Mouse (Mus musculus): ENCODE results near the gene Clcf1. TPM values are rescaled to one million over a fixed set of nuclear protein-coding genes. Genes with fewer than 3 reads are reported as not detected.
A peak's percentile ranks its signal among the peaks of the same experiment; 100 is the strongest.

Gene Clcf1
- polyA plus RNA-seq, 1 experiment from 2014 or later = 8.0 TPM

DNA sequence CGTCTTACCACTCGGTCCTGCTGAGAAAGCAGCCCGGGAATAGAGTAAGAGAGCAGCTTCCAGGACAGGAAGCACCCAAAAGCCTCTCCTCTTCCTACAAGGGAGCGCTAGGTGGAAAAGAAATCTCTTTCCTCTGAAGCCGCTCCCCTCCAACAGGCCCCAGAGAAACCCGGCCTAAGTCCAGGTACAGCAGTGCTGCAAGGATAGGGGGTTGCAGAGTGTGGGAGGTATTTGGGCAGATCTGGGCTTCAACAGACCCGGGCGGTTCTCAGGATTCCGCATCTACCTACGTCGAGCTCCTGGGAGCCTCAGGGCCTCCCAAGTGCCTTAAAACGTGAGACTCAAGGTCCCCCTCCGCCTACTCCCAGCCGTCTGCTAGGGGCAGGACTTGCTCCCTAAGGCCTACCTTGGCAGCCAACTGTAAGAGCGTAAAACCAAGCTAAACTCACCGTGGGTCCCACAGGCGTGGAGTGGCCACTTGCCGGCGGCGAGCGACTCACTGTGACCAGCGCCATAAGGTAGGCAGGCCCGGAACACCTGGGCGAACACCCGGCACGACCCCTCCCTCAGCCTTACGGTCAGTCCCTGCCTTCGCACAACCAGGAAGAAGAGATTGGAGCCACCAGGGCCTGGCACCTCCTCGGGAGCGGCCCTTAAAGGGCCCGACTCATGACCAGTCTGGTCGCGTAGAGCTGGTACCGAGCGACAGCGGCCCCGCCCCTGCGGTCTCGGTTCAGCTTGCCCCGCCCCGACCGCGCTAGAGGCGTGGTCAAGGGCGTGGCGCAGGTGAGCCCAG lies 54.7 kb downstream of the Clcf1 start, which contains the start of gene Ssh3:
Ssh3 (minus strand) TSS at position 615 of the 796 bp plus-strand sequence.
- peak within 1 kb of the TSS; percentile 62 for H3K4me2 ChIP-seq (replicated peaks; ENCODE audit: low read depth, low read length)
- peak within 1 kb of the TSS; percentile 71 for H3K27ac ChIP-seq (ENCODE audit: low read length)
- no peak for TF ChIP-seq EP300 (IDR thresholded peaks at IDR 0.05)
- no peak for TF ChIP-seq CTCF (IDR thresholded peaks at IDR 0.05)
- H3K4me1 ChIP-seq (ENCODE audit: insufficient read depth, low read depth, low read length) = 0 out of 2 replicates have a peak, but pooled peaks cover 4% of the 10 kb centered on the region
- peak; percentile 92 for DNase-seq (ENCODE audit: low spot score)
- peak within 1 kb of the TSS; percentile 58 for H3K9ac ChIP-seq (replicated peaks; ENCODE audit: low read depth)
- H3K36me3 ChIP-seq (ENCODE audit: insufficient read depth, low read length) = no peaks in the 10 kb centered on the region
- WGBS = 8% methylated on average over 46 of the region's 46 CpGs
- no peaks in the 10 kb centered on the region for H3K9me3 ChIP-seq (ENCODE audit: low read length)
- H3K4me3 ChIP-seq (ENCODE audit: low read depth, low read length) = peak within 1 kb of the TSS; percentile 45
- ATAC-seq = peak; percentile 97
- no peaks in the 10 kb centered on the region for H3K27me3 ChIP-seq (replicated peaks; ENCODE audit: insufficient read depth, low read length)

DNA sequence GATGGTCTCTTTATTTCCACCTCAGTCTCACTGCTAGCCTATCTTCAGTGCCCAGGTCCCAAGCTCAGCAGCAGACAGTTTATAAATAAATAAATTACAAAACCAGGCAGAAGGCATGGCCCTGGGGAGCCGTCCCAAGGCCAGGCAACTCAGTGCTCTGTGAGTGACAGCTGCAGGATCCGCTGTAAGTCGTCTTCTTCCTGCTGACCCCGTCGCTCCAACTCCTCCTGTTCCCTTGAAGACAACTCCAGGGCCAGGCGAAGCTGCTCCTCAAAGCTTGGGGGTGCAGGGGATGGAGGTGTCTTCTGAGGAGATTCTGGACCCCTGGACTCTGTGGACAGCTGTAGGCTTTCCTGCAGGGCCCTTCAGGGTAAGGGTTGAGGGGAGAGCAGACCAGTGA lies 56.1 kb downstream of the Clcf1 start:
- Histone ChIP-seq H3K4me3 (ENCODE audit: low read depth, low read length) (no peak overlapping the region), H3K4me2 (replicated peaks; ENCODE audit: low read depth, low read length) (no peak overlapping the region), H3K9me3 (ENCODE audit: low read length) (no peaks in the 10 kb centered on the region), H3K27ac (ENCODE audit: low read length) (no peak overlapping the region), H3K27me3 (replicated peaks; ENCODE audit: insufficient read depth, low read length) (no peaks in the 10 kb centered on the region), H3K36me3 (ENCODE audit: insufficient read depth, low read length) (no peaks in the 10 kb centered on the region), H3K4me1 (ENCODE audit: insufficient read depth, low read depth, low read length) (0 out of 2 replicates have a peak, but pooled peaks cover 4% of the 10 kb centered on the region), H3K9ac (replicated peaks; ENCODE audit: low read depth) (no peak overlapping the region)
- no peak for TF ChIP-seq CTCF (IDR thresholded peaks at IDR 0.05)
- no peak for TF ChIP-seq EP300 (IDR thresholded peaks at IDR 0.05)
- no peak for DNase-seq (ENCODE audit: low spot score)
- no peak for ATAC-seq
- WGBS = 50% methylated on average over 6 of the region's 6 CpGs

DNA sequence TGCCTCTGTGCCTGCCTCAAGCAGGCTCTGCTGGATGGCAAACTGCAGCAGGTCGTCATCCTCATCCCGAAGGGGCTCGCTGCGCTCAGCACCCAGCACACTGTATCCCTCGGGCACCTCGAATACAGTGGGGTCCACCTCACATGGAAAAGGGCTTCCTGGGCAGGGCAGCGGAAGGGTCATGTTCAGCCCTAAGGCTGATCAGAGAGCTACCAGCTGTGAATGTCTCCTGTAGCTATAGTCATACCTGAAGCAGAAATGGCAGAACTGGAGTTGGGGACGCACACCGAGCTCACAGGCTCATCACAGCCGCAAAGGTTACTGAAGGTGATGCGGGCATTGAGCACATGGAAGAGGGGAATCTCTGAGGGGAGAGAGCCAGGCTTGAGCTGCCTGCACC lies 56.9 kb downstream of the Clcf1 start:
- Histone ChIP-seq H3K9me3 (ENCODE audit: low read length) (no peaks in the 10 kb centered on the region), H3K9ac (replicated peaks; ENCODE audit: low read depth) (no peak overlapping the region), H3K4me2 (replicated peaks; ENCODE audit: low read depth, low read length) (no peak overlapping the region), H3K36me3 (ENCODE audit: insufficient read depth, low read length) (no peaks in the 10 kb centered on the region), H3K27me3 (replicated peaks; ENCODE audit: insufficient read depth, low read length) (no peaks in the 10 kb centered on the region), H3K4me3 (ENCODE audit: low read depth, low read length) (no peak overlapping the region), H3K27ac (ENCODE audit: low read length) (no peak overlapping the region), H3K4me1 (ENCODE audit: insufficient read depth, low read depth, low read length) (0 out of 2 replicates have a peak, but pooled peaks cover 4% of the 10 kb centered on the region)
- no peak for TF ChIP-seq CTCF (IDR thresholded peaks at IDR 0.05)
- no peak for TF ChIP-seq EP300 (IDR thresholded peaks at IDR 0.05)
- no peak for DNase-seq (ENCODE audit: low spot score)
- WGBS = 94% methylated on average over 11 of the region's 11 CpGs
- ATAC-seq = no peak

Small RNA genes within 50 kb of the gene (microRNA-seq; reads per million reads assigned to microRNA genes)
- gene Gm26115 = not detected
- 0.73 reads per million for gene Mir6985

Other genes starting within 250 kb of the Clcf1 start
- 0.47 and 0.71 TPM in 2 replicates for gene Aldh3b2, start 241.9 kb upstream of the Clcf1 start, polyA plus RNA-seq (2015; fragmentation: Nextera tagmentation; extraction: Ambion mirVana)
- 14.9 and 15.7 TPM in 2 replicates for gene Acy3, start 227.7 kb upstream of the Clcf1 start, polyA plus RNA-seq (2015; fragmentation: Nextera tagmentation; extraction: Ambion mirVana)
- gene Tbx10, start 221.5 kb upstream of the Clcf1 start, polyA plus RNA-seq (2015; fragmentation: Nextera tagmentation; extraction: Ambion mirVana) = not detected in 2 replicates
- gene Nudt8, start 213.7 kb upstream of the Clcf1 start, polyA plus RNA-seq (2015; fragmentation: Nextera tagmentation; extraction: Ambion mirVana) = 27.0 and 28.5 TPM in 2 replicates
- 1.1 TPM in 2 replicates for gene Gm49405, start 213.6 kb upstream of the Clcf1 start, polyA plus RNA-seq (2015; fragmentation: Nextera tagmentation; extraction: Ambion mirVana)
- gene Doc2g, start 210.9 kb upstream of the Clcf1 start, polyA plus RNA-seq (2015; fragmentation: Nextera tagmentation; extraction: Ambion mirVana) = 1.9 and 2.0 TPM in 2 replicates
- gene Ndufv1, start 201.4 kb upstream of the Clcf1 start, polyA plus RNA-seq (2015; fragmentation: Nextera tagmentation; extraction: Ambion mirVana) = 130 and 152 TPM in 2 replicates
- gene Gstp1, start 176.3 kb upstream of the Clcf1 start, polyA plus RNA-seq (2015; fragmentation: Nextera tagmentation; extraction: Ambion mirVana) = 273 and 288 TPM in 2 replicates
- 6.3 and 7.3 TPM in 2 replicates for gene Gstp2, start 168.2 kb upstream of the Clcf1 start, polyA plus RNA-seq (2015; fragmentation: Nextera tagmentation; extraction: Ambion mirVana)
- gene Gstp3, start 154.7 kb upstream of the Clcf1 start, polyA plus RNA-seq (2015; fragmentation: Nextera tagmentation; extraction: Ambion mirVana) = 6.5 and 6.9 TPM in 2 replicates
- gene Cabp2, start 132.7 kb upstream of the Clcf1 start, polyA plus RNA-seq (2015; fragmentation: Nextera tagmentation; extraction: Ambion mirVana) = not detected in 2 replicates
- gene Cdk2ap2, start 117.1 kb upstream of the Clcf1 start, polyA plus RNA-seq (2015; fragmentation: Nextera tagmentation; extraction: Ambion mirVana) = 154 and 164 TPM in 2 replicates
- 17.0 and 18.9 TPM in 2 replicates for gene Pitpnm1, start 114.2 kb upstream of the Clcf1 start, polyA plus RNA-seq (2015; fragmentation: Nextera tagmentation; extraction: Ambion mirVana)
- gene Aip, start 88.4 kb upstream of the Clcf1 start, polyA plus RNA-seq (2015; fragmentation: Nextera tagmentation; extraction: Ambion mirVana) = 78.5 and 82.1 TPM in 2 replicates
- gene Gpr152, start 74.5 kb upstream of the Clcf1 start, polyA plus RNA-seq (2015; fragmentation: Nextera tagmentation; extraction: Ambion mirVana) = not detected in 2 replicates
- gene Cabp4, start 70.2 kb upstream of the Clcf1 start, polyA plus RNA-seq (2015; fragmentation: Nextera tagmentation; extraction: Ambion mirVana) = 0.08 and 0.10 TPM in 2 replicates
- 183 and 192 TPM in 2 replicates for gene Coro1b, start 65.6 kb upstream of the Clcf1 start, polyA plus RNA-seq (2015; fragmentation: Nextera tagmentation; extraction: Ambion mirVana)
- 3.4 and 3.7 TPM in 2 replicates for gene Ptprcap, start 60.6 kb upstream of the Clcf1 start, polyA plus RNA-seq (2015; fragmentation: Nextera tagmentation; extraction: Ambion mirVana)
- 28.4 and 35.1 TPM in 2 replicates for gene Rps6kb2, start 50.9 kb upstream of the Clcf1 start, polyA plus RNA-seq (2015; fragmentation: Nextera tagmentation; extraction: Ambion mirVana)
- 1.8 and 2.6 TPM in 2 replicates for gene Carns1, start 38.8 kb upstream of the Clcf1 start, polyA plus RNA-seq (2015; fragmentation: Nextera tagmentation; extraction: Ambion mirVana)
- gene Tbc1d10c, start 23.0 kb upstream of the Clcf1 start, polyA plus RNA-seq (2015; fragmentation: Nextera tagmentation; extraction: Ambion mirVana) = 3.9 and 4.5 TPM in 2 replicates
- gene Ppp1ca, start 22.2 kb upstream of the Clcf1 start, polyA plus RNA-seq (2015; fragmentation: Nextera tagmentation; extraction: Ambion mirVana) = 619 and 631 TPM in 2 replicates
- 14.1 and 14.3 TPM in 2 replicates for gene Rad9a, start 12.6 kb upstream of the Clcf1 start, polyA plus RNA-seq (2015; fragmentation: Nextera tagmentation; extraction: Ambion mirVana)
- not detected in 2 replicates for gene AC109138.7, start 119 bp downstream of the Clcf1 start, polyA plus RNA-seq (2015; fragmentation: Nextera tagmentation; extraction: Ambion mirVana)
- gene Pold4, start 17.7 kb downstream of the Clcf1 start, polyA plus RNA-seq (2015; fragmentation: Nextera tagmentation; extraction: Ambion mirVana) = 58.6 and 63.6 TPM in 2 replicates
- gene Ssh3, start 54.9 kb downstream of the Clcf1 start, polyA plus RNA-seq (2015; fragmentation: Nextera tagmentation; extraction: Ambion mirVana) = 22.7 and 24.4 TPM in 2 replicates
- gene Ankrd13d, start 68.9 kb downstream of the Clcf1 start, polyA plus RNA-seq (2015; fragmentation: Nextera tagmentation; extraction: Ambion mirVana) = 2.0 and 2.6 TPM in 2 replicates
- 13.9 and 14.0 TPM in 2 replicates for gene Grk2, start 92.0 kb downstream of the Clcf1 start, polyA plus RNA-seq (2015; fragmentation: Nextera tagmentation; extraction: Ambion mirVana)
- gene Kdm2a, start 184.0 kb downstream of the Clcf1 start, polyA plus RNA-seq (2015; fragmentation: Nextera tagmentation; extraction: Ambion mirVana) = 16.5 and 18.5 TPM in 2 replicates
- 25.0 and 25.1 TPM in 2 replicates for gene Rhod, start 225.2 kb downstream of the Clcf1 start, polyA plus RNA-seq (2015; fragmentation: Nextera tagmentation; extraction: Ambion mirVana)